In genomic region chr12:76401674-76402073, GRCm38 (mm10) we compare ENCODE assay signal across 11 mouse cellular contexts. TPM values are rescaled to one million over a fixed set of nuclear protein-coding genes. Genes with fewer than 3 reads are reported as not detected.
DNase-seq lines count a peak whose midpoint lies in the region; ATAC-seq and TF ChIP-seq lines count a peak whose summit lies in the region.
"Had no signal": no experiment of that assay in that cellular context is flagged by ENCODE, and none has a peak within 500 bp of the region (broad histone marks: within the 10 kb centered on the region; RNA-seq: fewer than 3 reads in every experiment).

No protein-coding gene starts in this region.

- no peak overlapping the region for H3K4me3 ChIP-seq in layer of hippocampus, adult 2 months

- ATAC-seq in monocyte, adult 5-6 weeks (replicated peaks; ENCODE audit: insufficient number of reproducible peaks, low FRiP score, low TSS enrichment, poor library complexity, severe bottlenecking) = no peak
- ATAC-seq: forebrain, postnatal 0 days had no signal

- DNase-seq in layer of hippocampus, adult 2 months (ENCODE audit: low spot score in 2 of 2) = no peak
- DNase-seq in layer of hippocampus, postnatal 14 days (ENCODE audit: low spot score in 2 of 2) = no peak
- peak; percentile 40 for DNase-seq in 416B (ENCODE audit: low read depth)
- peak; percentile 35 to 45 for DNase-seq in B cell, adult 2 months
- peak; percentile 70 for DNase-seq in ZHBTc4 (ENCODE audit: low read depth, low spot score)
- no peak for DNase-seq in adipocyte (ENCODE audit: low spot score)
- DNase-seq: cerebellum, adult 18-20 months; forebrain, postnatal 0 days; heart, postnatal 10 days had no signal

- peak; percentile 59 for TF ChIP-seq CTCF in layer of hippocampus, adult 2 months (conservative IDR thresholded peaks at IDR 0.05)

- no peak overlapping the region for H3K27ac ChIP-seq in layer of hippocampus, adult 2 months

RNA-seq across cellular contexts. Expression of gene Hspa2, which starts 2.3 kb away (rescaled TPM):
- total RNA-seq in layer of hippocampus, adult 2 months (2021) = 100 to 1,000 TPM; 114 to 117 TPM
- total RNA-seq in layer of hippocampus, postnatal 14 days (2021) = 100 to 1,000 TPM; 109 to 128 TPM
- total RNA-seq in monocyte, adult 5-6 weeks (2017) = 9.5 to 14.7 TPM (median 11.9 TPM) in 3 replicates

RNA-seq across cellular contexts. Expression of gene Ppp1r36, which starts 15.7 kb away (rescaled TPM):
- 1 to 10 TPM; 1.9 TPM for total RNA-seq in layer of hippocampus, adult 2 months (2021)
- 1 to 10 TPM; 1.1 to 3.0 TPM for total RNA-seq in layer of hippocampus, postnatal 14 days (2021)
- 1.9 TPM in 1 of 3 replicates, not detected in the others for total RNA-seq in monocyte, adult 5-6 weeks (2017)
- total RNA-seq: neutrophil, adult 5-6 weeks had no signal

RNA-seq across cellular contexts. Expression of gene Zbtb1, which starts 31.6 kb away (rescaled TPM):
- total RNA-seq in layer of hippocampus, adult 2 months (2021) = 1 to 10 TPM; 7.2 to 8.3 TPM
- total RNA-seq in layer of hippocampus, postnatal 14 days (2021) = 1 to 10 TPM; 7.0 TPM
- total RNA-seq in monocyte, adult 5-6 weeks (2017) = 17.2 to 22.9 TPM (median 19.8 TPM) in 3 replicates

RNA-seq across cellular contexts. Expression of gene Zbtb25, which starts 32.3 kb away (rescaled TPM):
- total RNA-seq in layer of hippocampus, adult 2 months (2021) = 10 to 100 TPM; 17.6 to 23.6 TPM
- 10 to 100 TPM; 19.2 to 22.2 TPM for total RNA-seq in layer of hippocampus, postnatal 14 days (2021)
- 6.7 to 16.7 TPM (median 15.7 TPM) in 3 replicates for total RNA-seq in monocyte, adult 5-6 weeks (2017)

Comparison
In these comparisons a context has a peak if more than half of its experiments do, and no peak if none do; other contexts are left out.
1. DNase-seq: peak in 416B (single experiment), B cell, adult 2 months (2 of 2) and ZHBTc4 (single experiment); none in layer of hippocampus, adult 2 months (0 of 2), layer of hippocampus, postnatal 14 days (0 of 2) and adipocyte (single experiment).